Comparison of ENCODE assay signal across 8 mouse cellular contexts in the genomic region with DNA sequence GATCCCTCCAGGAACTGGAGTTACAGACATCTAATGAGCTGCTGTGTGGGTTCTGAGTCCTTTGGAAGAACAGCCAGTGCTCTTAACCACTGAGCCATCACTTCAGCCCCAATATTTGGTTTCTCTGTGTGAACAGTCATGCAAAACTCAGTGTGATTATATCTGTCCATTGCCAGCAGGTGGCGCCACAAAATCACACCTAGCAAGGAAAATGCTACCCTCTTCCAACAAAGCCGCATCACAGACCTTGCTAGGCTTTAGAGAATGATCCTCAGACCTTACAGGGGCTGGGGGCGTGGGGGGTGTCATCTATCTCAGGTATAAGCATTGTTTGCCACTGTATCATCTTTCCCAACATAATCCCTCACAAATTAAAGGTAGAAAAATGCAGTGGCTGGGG. TPM values are rescaled to one million over a fixed set of nuclear protein-coding genes. Genes with fewer than 3 reads are reported as not detected.
DNase-seq lines count a peak whose midpoint lies in the region; ATAC-seq lines count a peak whose summit lies in the region.

No protein-coding gene starts in this region.

- no peak overlapping the region for H3K4me2 ChIP-seq in forebrain, embryonic 16.5 days (ENCODE audit: low read length)
- H3K4me2 ChIP-seq in neural tube, embryonic 11.5 days (ENCODE audit: low read depth), result no peak overlapping the region

- H3K9me3 ChIP-seq in forebrain, embryonic 10.5 days, result no peaks in the 10 kb centered on the region
- H3K9me3 ChIP-seq in forebrain, embryonic 16.5 days (ENCODE audit: control insufficient read depth, low read length), result no peaks in the 10 kb centered on the region
- H3K9me3 ChIP-seq in neural tube, embryonic 11.5 days (ENCODE audit: control insufficient read depth, low read length), result no peaks in the 10 kb centered on the region

- peaks cover 35% of the 10 kb centered on the region for H3K27me3 ChIP-seq in forebrain, embryonic 10.5 days (ENCODE audit: poor library complexity, severe bottlenecking)
- 0 out of 2 replicates have a peak, but pooled peaks cover 4% of the 10 kb centered on the region for H3K27me3 ChIP-seq in forebrain, embryonic 16.5 days (replicated peaks; ENCODE audit: control insufficient read depth, insufficient read depth, low read length)
- no peaks in the 10 kb centered on the region for H3K27me3 ChIP-seq in neural tube, embryonic 11.5 days (ENCODE audit: control insufficient read depth, insufficient read depth, low read length)

- intact Hi-C loops in heart, postnatal 10 days (cut with DNase I), result loop anchor here (1.0 to 10.0 kb wide), 6 partner anchors 166 to 579 kb away; a partner anchor contains a TSS
- intact Hi-C loops in left cerebral cortex, postnatal 25 days (cut with DNase I), result loop anchor here (5.0 to 10.0 kb wide), 3 partner anchors 171 to 463 kb away; no protein-coding TSS in a partner anchor

- ATAC-seq in forebrain, embryonic 16.5 days, result no peak
- no peak for ATAC-seq in neural tube, embryonic 11.5 days (ENCODE audit: insufficient read depth, low FRiP score, low TSS enrichment)

- 4% methylated on average over 3 of the region's 3 CpGs for WGBS in forebrain, embryonic 10.5 days
- WGBS in forebrain, embryonic 16.5 days, result 1% methylated on average over 3 of the region's 3 CpGs
- WGBS in neural tube, embryonic 11.5 days, result 1% methylated on average over 3 of the region's 3 CpGs

- no peak overlapping the region for H3K9ac ChIP-seq in forebrain, embryonic 16.5 days (replicated peaks; ENCODE audit: low read depth, low read length)
- no peak overlapping the region for H3K9ac ChIP-seq in neural tube, embryonic 11.5 days (ENCODE audit: low read length)

- DNase-seq in forebrain, embryonic 10.5 days (ENCODE audit: extremely low spot score, low spot score), result peak; percentile 82
- DNase-seq in Muller cell, postnatal 12 days (ENCODE audit: inconsistent ontology term), result peak; percentile 65
- DNase-seq in cerebellum, postnatal 14 days, result peak; percentile 89 to 94
- peak; percentile 84 to 94 for DNase-seq in heart, postnatal 10 days
- DNase-seq in left cerebral cortex, postnatal 25 days (ENCODE audit: low spot score in 2 of 2), result peak; percentile 69 to 74
- DNase-seq in neural tube, embryonic 11.5 days (ENCODE audit: low spot score), result peak; percentile 87
- DNase-seq in testis, postnatal 14 days (ENCODE audit: low spot score), result peak; percentile 66

- H3K4me3 ChIP-seq in forebrain, embryonic 10.5 days, result no peak overlapping the region
- no peak overlapping the region for H3K4me3 ChIP-seq in forebrain, embryonic 16.5 days (replicated peaks; ENCODE audit: low read length)
- no peak overlapping the region for H3K4me3 ChIP-seq in neural tube, embryonic 11.5 days (ENCODE audit: low read depth, low read length)

- peaks cover 35% of the 10 kb centered on the region for H3K4me1 ChIP-seq in forebrain, embryonic 10.5 days
- H3K4me1 ChIP-seq in forebrain, embryonic 16.5 days (replicated peaks; ENCODE audit: control insufficient read depth, insufficient read depth, low read length), result peaks cover 12% of the 10 kb centered on the region
- H3K4me1 ChIP-seq in neural tube, embryonic 11.5 days (ENCODE audit: control insufficient read depth, insufficient read depth, low read length), result peaks cover 5% of the 10 kb centered on the region; the same call in 1 of the 2 replicates

- H3K36me3 ChIP-seq in forebrain, embryonic 10.5 days (replicated peaks), result no peaks in the 10 kb centered on the region
- no peaks in the 10 kb centered on the region for H3K36me3 ChIP-seq in forebrain, embryonic 16.5 days (ENCODE audit: control insufficient read depth, insufficient read depth)
- H3K36me3 ChIP-seq in neural tube, embryonic 11.5 days (ENCODE audit: control insufficient read depth, insufficient read depth, low read length), result no peaks in the 10 kb centered on the region

- no peak overlapping the region for H3K27ac ChIP-seq in forebrain, embryonic 10.5 days
- H3K27ac ChIP-seq in forebrain, embryonic 16.5 days (ENCODE audit: low read length), result no peak overlapping the region
- no peak overlapping the region for H3K27ac ChIP-seq in neural tube, embryonic 11.5 days (ENCODE audit: low read depth, low read length)

RNA-seq across cellular contexts. Expression of a gene that starts 56.4 kb away (rescaled TPM):
- 6.2 and 6.6 TPM in 2 replicates for polyA plus RNA-seq in forebrain, embryonic 10.5 days (2016; fragmentation: Nextera tagmentation; extraction: Ambion mirVana)
- polyA plus RNA-seq in forebrain, embryonic 16.5 days (2015; fragmentation: Nextera tagmentation; extraction: Ambion mirVana), result 5.5 and 5.8 TPM in 2 replicates
- total RNA-seq in heart, postnatal 10 days (2021), result 10 to 100 TPM; 46.5 to 50.4 TPM
- total RNA-seq in left cerebral cortex, postnatal 25 days (2021), result 10 to 100 TPM; 14.0 to 14.4 TPM
- polyA plus RNA-seq in neural tube, embryonic 11.5 days (2014; fragmentation: Nextera tagmentation; extraction: Ambion mirVana), result 15.5 and 17.5 TPM in 2 replicates
